Comparison of ENCODE assay signal across 8 mouse cellular contexts in genomic region chr11:100524987-100525630, GRCm38 (mm10). TPM values are rescaled to one million over a fixed set of nuclear protein-coding genes. Genes with fewer than 3 reads are reported as not detected.
DNase-seq lines count a peak whose midpoint lies in the region; ATAC-seq lines count a peak whose summit lies in the region.

No protein-coding gene starts in this region.

- WGBS in embryonic facial prominence, embryonic 15.5 days: 40% methylated on average over 11 of the region's 11 CpGs
- 70% methylated on average over 11 of the region's 11 CpGs for WGBS in limb, embryonic 10.5 days

- H3K4me3 ChIP-seq in embryonic facial prominence, embryonic 15.5 days (replicated peaks): peak overlapping the region; percentile 73
- H3K4me3 ChIP-seq in limb, embryonic 10.5 days: peak overlapping the region; percentile 82
- H3K4me3 ChIP-seq in megakaryocyte, embryonic 14.5 days (replicated peaks): peak overlapping the region; percentile 65

- no peaks in the 10 kb centered on the region for H3K27me3 ChIP-seq in embryonic facial prominence, embryonic 15.5 days
- H3K27me3 ChIP-seq in limb, embryonic 10.5 days (ENCODE audit: low read depth, poor library complexity, severe bottlenecking): no peaks in the 10 kb centered on the region
- H3K27me3 ChIP-seq in megakaryocyte, embryonic 14.5 days (replicated peaks): no peaks in the 10 kb centered on the region

- H3K27ac ChIP-seq in embryonic facial prominence, embryonic 15.5 days (replicated peaks): 0 out of 2 replicates have a peak overlapping the region, but pooled peaks have one; percentile 4
- H3K27ac ChIP-seq in limb, embryonic 10.5 days: peak overlapping the region; percentile 97; the same call in 1 of the 2 replicates

- no peaks in the 10 kb centered on the region for H3K9me3 ChIP-seq in embryonic facial prominence, embryonic 15.5 days (replicated peaks)
- H3K9me3 ChIP-seq in limb, embryonic 10.5 days (replicated peaks): no peaks in the 10 kb centered on the region
- no peaks in the 10 kb centered on the region for H3K9me3 ChIP-seq in megakaryocyte, embryonic 14.5 days

- peaks cover 36% of the 10 kb centered on the region for H3K36me3 ChIP-seq in embryonic facial prominence, embryonic 15.5 days
- H3K36me3 ChIP-seq in limb, embryonic 10.5 days: peaks cover 54% of the 10 kb centered on the region
- peaks cover 58% of the 10 kb centered on the region for H3K36me3 ChIP-seq in megakaryocyte, embryonic 14.5 days (replicated peaks; ENCODE audit: low read length)

- 0 out of 2 replicates have a peak overlapping the region, but pooled peaks have one; percentile 69 for H3K9ac ChIP-seq in embryonic facial prominence, embryonic 15.5 days

- H3K4me2 ChIP-seq in embryonic facial prominence, embryonic 15.5 days (replicated peaks): peak overlapping the region; percentile 89

- no peak for ATAC-seq in embryonic facial prominence, embryonic 15.5 days (ENCODE audit: insufficient number of reproducible peaks, low FRiP score, low TSS enrichment, low read depth)

- peak; percentile 61 for DNase-seq in adrenal gland, adult 2 months
- DNase-seq in adrenal gland, postnatal 25 days: no peak
- no peak for DNase-seq in limb, embryonic 10.5 days (ENCODE audit: low spot score)
- no peak for DNase-seq in thymus, postnatal 36 days
- DNase-seq in gastrocnemius, postnatal 25 days: no peak
- no peak for DNase-seq in right cerebral cortex, postnatal 4 days

- peaks cover 37% of the 10 kb centered on the region for H3K4me1 ChIP-seq in embryonic facial prominence, embryonic 15.5 days
- H3K4me1 ChIP-seq in limb, embryonic 10.5 days: peaks cover 38% of the 10 kb centered on the region
- peaks cover 55% of the 10 kb centered on the region for H3K4me1 ChIP-seq in megakaryocyte, embryonic 14.5 days

RNA-seq across cellular contexts. Expression of gene Acly, which starts 2.7 kb away (rescaled TPM):
- 1,000 to 10,000 TPM; 1,249 to 2,157 TPM for total RNA-seq in adrenal gland, adult 2 months (2021)
- 567 and 624 TPM in 2 replicates for polyA plus RNA-seq in adrenal gland, adult 2 months (2012; rRNA removed)
- total RNA-seq in adrenal gland, postnatal 25 days (2021): 1,778 and 1,859 TPM in 2 replicates
- polyA plus RNA-seq in embryonic facial prominence, embryonic 15.5 days (2015; fragmentation: Nextera tagmentation; extraction: Ambion mirVana): 137 and 152 TPM in 2 replicates
- 260 and 263 TPM in 2 replicates for polyA plus RNA-seq in limb, embryonic 10.5 days (2016; fragmentation: Nextera tagmentation; extraction: Ambion mirVana)
- 7.2 and 21.1 TPM in 2 replicates for polyA plus RNA-seq in megakaryocyte, embryonic 14.5 days (2012; ENCODE audit: insufficient read depth, low replicate concordance)
- 10 to 100 TPM; 10.6 to 20.3 TPM for total RNA-seq in gastrocnemius, postnatal 25 days (2021)

RNA-seq across cellular contexts. Expression of gene Ttc25, which starts 20.3 kb away (rescaled TPM):
- total RNA-seq in adrenal gland, adult 2 months (2021): 10 to 100 TPM in 1 of 2 experiments, 1 to 10 TPM in 1; 3.5 to 11.4 TPM
- polyA plus RNA-seq in adrenal gland, adult 2 months (2012; rRNA removed): 1.3 and 1.6 TPM in 2 replicates
- 4.1 and 5.5 TPM in 2 replicates for total RNA-seq in adrenal gland, postnatal 25 days (2021)
- 3.9 and 6.0 TPM in 2 replicates for polyA plus RNA-seq in embryonic facial prominence, embryonic 15.5 days (2015; fragmentation: Nextera tagmentation; extraction: Ambion mirVana)
- 1.1 and 1.2 TPM in 2 replicates for polyA plus RNA-seq in limb, embryonic 10.5 days (2016; fragmentation: Nextera tagmentation; extraction: Ambion mirVana)
- polyA plus RNA-seq in megakaryocyte, embryonic 14.5 days (2012; ENCODE audit: insufficient read depth, low replicate concordance): 0.29 TPM in 1 of 2 replicates, not detected in the other
- under 1 TPM; 0.36 to 0.38 TPM for total RNA-seq in gastrocnemius, postnatal 25 days (2021)

RNA-seq across cellular contexts. Expression of gene Cnp, which starts 49.6 kb away (rescaled TPM):
- 10 to 100 TPM; 38.3 to 55.4 TPM for total RNA-seq in adrenal gland, adult 2 months (2021)
- 29.4 and 36.5 TPM in 2 replicates for polyA plus RNA-seq in adrenal gland, adult 2 months (2012; rRNA removed)
- total RNA-seq in adrenal gland, postnatal 25 days (2021): 35.4 and 57.8 TPM in 2 replicates
- polyA plus RNA-seq in embryonic facial prominence, embryonic 15.5 days (2015; fragmentation: Nextera tagmentation; extraction: Ambion mirVana): 32.0 and 33.9 TPM in 2 replicates
- 13.1 and 23.0 TPM in 2 replicates for polyA plus RNA-seq in limb, embryonic 10.5 days (2016; fragmentation: Nextera tagmentation; extraction: Ambion mirVana)
- polyA plus RNA-seq in megakaryocyte, embryonic 14.5 days (2012; ENCODE audit: insufficient read depth, low replicate concordance): 13.3 and 17.1 TPM in 2 replicates
- total RNA-seq in gastrocnemius, postnatal 25 days (2021): 1 to 10 TPM; 8.6 to 9.6 TPM

RNA-seq across cellular contexts. Expression of gene Klhl11, which starts 52.6 kb away (rescaled TPM):
- 10 to 100 TPM; 47.4 to 47.5 TPM for total RNA-seq in adrenal gland, adult 2 months (2021)
- 14.2 and 16.8 TPM in 2 replicates for polyA plus RNA-seq in adrenal gland, adult 2 months (2012; rRNA removed)
- 55.1 and 62.2 TPM in 2 replicates for total RNA-seq in adrenal gland, postnatal 25 days (2021)
- 8.2 and 9.9 TPM in 2 replicates for polyA plus RNA-seq in embryonic facial prominence, embryonic 15.5 days (2015; fragmentation: Nextera tagmentation; extraction: Ambion mirVana)
- polyA plus RNA-seq in limb, embryonic 10.5 days (2016; fragmentation: Nextera tagmentation; extraction: Ambion mirVana): 7.9 and 10.4 TPM in 2 replicates
- 1.6 TPM in 1 of 2 replicates, not detected in the other for polyA plus RNA-seq in megakaryocyte, embryonic 14.5 days (2012; ENCODE audit: insufficient read depth, low replicate concordance)
- 1 to 10 TPM; 3.8 to 3.9 TPM for total RNA-seq in gastrocnemius, postnatal 25 days (2021)
